Mouse (Mus musculus) embryonic fibroblast, embryonic 13.5 days (primary cell): Measurements from ENCODE around the gene Oprm1. TPM values are rescaled to one million over a fixed set of nuclear protein-coding genes. Genes with fewer than 3 reads are reported as not detected.
"Not testable (repeated sequence)": the region's sequence is repeated elsewhere in the genome, so short reads cannot be mapped to it uniquely, and the experiment has no call there.

Experiments used
- H3K27ac ChIP-seq: 2 replicates; pipeline ENCODE4 v1.5.1; 2012; ENCODE audit warnings: low read length, control low read depth, inconsistent platforms; ENCODE audit not compliant: insufficient read depth
- H3K4me1 ChIP-seq: 2 replicates; pipeline ENCODE4 v1.6.1; 2011; ENCODE audit warnings: low read length; ENCODE audit not compliant: control insufficient read depth, insufficient read depth
- H3K4me3 ChIP-seq: 2 replicates; pipeline ENCODE4 v1.5.1; 2011; ENCODE audit warnings: mild to moderate bottlenecking, control low read depth, low read length; ENCODE audit not compliant: insufficient read depth
- CTCF ChIP-seq: IDR thresholded peaks from 2 replicates; pipeline ENCODE4 v1.5.1; 2011; ENCODE audit warnings: mild to moderate bottlenecking, control low read depth, low read length, moderate library complexity, borderline replicate concordance; ENCODE audit not compliant: insufficient read depth
- POLR2A ChIP-seq: IDR thresholded peaks from 2 replicates; pipeline ENCODE4 v1.6.1; 2011; ENCODE audit warnings: low read depth, mild to moderate bottlenecking, control low read depth, low read length, moderate library complexity
- polyA plus RNA-seq: library from polyadenylated mRNA; stranded (reverse); fragments of >200 nt; gene quantifications from 2 replicates; pipeline ENCODE4 v1.2.4, GENCODE M21; 2011; ENCODE audit warnings: low read depth; ENCODE audit not compliant: missing spikeins, insufficient read length

Gene Oprm1
- polyA plus RNA-seq, 1 experiment = not detected

- TF ChIP-seq POLR2A = no peak
- TF ChIP-seq CTCF = no peak
- H3K27ac ChIP-seq = no peak overlapping the region
- no peaks in the 10 kb centered on the region for H3K4me1 ChIP-seq
- H3K4me3 ChIP-seq = no peak overlapping the region
Measured at GRCm38 (mm10) chr10:6988555-6988954, 230.2 kb downstream of the Oprm1 start.

- TF ChIP-seq POLR2A (no peak), CTCF (no peak)
- no peaks in the 10 kb centered on the region for H3K4me1 ChIP-seq
- H3K27ac ChIP-seq = no peak overlapping the region
- H3K4me3 ChIP-seq = no peak overlapping the region
Measured at GRCm38 (mm10) chr10:6996895-6997294, 238.6 kb downstream of the Oprm1 start.

- no peak overlapping the region for H3K4me3 ChIP-seq
- no peaks in the 10 kb centered on the region for H3K4me1 ChIP-seq
- no peak for TF ChIP-seq CTCF
- TF ChIP-seq POLR2A = no peak
- no peak overlapping the region for H3K27ac ChIP-seq
Measured at GRCm38 (mm10) chr10:6998576-6999250, 240.4 kb downstream of the Oprm1 start.

GRCm38 (mm10) chr10:6999355-6999754 lies 241.0 kb downstream of the Oprm1 start:
- TF ChIP-seq POLR2A = no peak
- TF ChIP-seq CTCF = no peak

DNA sequence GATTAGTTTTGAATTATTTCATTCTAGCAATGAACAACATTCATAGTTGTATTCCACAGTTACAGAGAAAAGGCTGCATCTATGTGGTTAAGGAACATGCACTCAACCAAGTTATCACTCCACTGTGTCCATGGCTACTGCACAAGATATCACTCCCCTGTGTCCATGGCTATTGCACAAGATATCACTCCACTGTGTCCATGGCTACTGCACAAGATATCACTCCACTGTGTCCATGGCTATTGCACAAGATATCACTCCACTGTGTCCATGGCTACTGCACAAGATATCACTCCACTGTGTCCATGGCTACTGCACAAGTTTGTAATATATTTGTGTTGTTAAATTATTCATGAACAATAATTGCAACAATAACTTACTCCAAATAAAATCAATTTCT lies 245.6 kb downstream of the Oprm1 start:
- H3K4me3 ChIP-seq, H3K27ac ChIP-seq, H3K4me1 ChIP-seq: not testable (repeated sequence)

More at GRCm38 (mm10) chr10:6999355-6999754, 241.0 kb downstream of the Oprm1 start:
- Histone ChIP-seq H3K4me3 (no peak overlapping the region), H3K27ac (no peak overlapping the region), H3K4me1 (no peaks in the 10 kb centered on the region)

GRCm38 (mm10) chr10:7004980-7005538 lies 246.8 kb downstream of the Oprm1 start:
- Histone ChIP-seq H3K27ac (no peak overlapping the region), H3K4me3 (no peak overlapping the region), H3K4me1 (no peaks in the 10 kb centered on the region)
- no peak for TF ChIP-seq CTCF
- TF ChIP-seq POLR2A = no peak

GRCm38 (mm10) chr10:7010543-7010942 lies 252.2 kb downstream of the Oprm1 start:
- Histone ChIP-seq H3K4me3 (no peak overlapping the region), H3K4me1 (no peaks in the 10 kb centered on the region), H3K27ac (no peak overlapping the region)
- TF ChIP-seq CTCF (no peak), POLR2A (no peak)

DNA sequence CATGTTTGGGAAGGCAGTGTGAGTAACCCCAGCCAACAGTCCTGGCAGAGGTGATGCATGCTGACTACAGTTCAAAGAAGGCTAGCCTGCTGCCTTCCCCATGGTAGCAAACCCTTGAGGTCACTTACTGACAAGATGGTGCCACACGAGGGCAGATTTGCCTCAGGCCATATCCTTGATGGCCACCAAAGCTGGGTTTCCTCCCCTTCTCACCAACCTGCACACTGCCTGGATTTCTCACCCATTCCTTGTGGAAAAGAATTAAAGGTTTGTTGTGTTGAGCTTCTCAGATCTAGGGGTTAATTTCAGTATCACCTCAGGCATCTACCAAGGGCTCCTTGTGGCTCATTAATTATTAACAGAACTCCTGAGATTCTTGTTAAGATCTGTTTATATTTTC lies 256.9 kb downstream of the Oprm1 start:
- Histone ChIP-seq H3K4me3 (no peak overlapping the region), H3K27ac (no peak overlapping the region), H3K4me1 (no peaks in the 10 kb centered on the region)
- TF ChIP-seq POLR2A = no peak
- no peak for TF ChIP-seq CTCF

DNA sequence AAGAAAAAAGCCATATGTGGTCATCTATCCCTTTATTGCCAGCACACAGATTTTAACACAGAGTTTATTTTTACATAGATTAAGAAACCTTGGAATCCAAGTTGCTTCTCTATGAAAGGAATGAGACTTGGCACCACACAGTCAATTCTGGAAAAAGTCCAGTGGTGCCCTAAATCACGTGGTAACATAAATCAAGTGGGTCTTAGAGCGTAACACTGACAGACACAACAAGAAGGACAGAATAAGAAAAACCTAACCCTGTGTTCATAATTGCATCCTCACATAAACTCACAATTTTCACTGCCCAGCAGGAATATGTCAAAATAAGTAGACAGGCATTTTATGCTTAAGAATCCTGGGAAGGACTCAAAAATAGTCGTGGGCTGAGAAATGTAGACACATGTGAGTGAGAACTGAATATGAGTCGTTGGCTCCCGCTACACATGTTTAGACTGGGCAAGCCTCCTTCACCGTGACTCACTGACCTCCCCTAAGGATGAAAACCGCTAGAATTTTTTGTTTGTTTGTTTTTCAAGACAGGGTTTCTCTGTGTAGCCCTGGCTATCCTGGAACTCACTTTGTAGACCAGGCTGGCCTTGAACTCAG lies 261.6 kb downstream of the Oprm1 start:
- TF ChIP-seq POLR2A (no peak), CTCF (no peak)
- peak overlapping the region; percentile 91 for H3K27ac ChIP-seq
- H3K4me3 ChIP-seq = no peak overlapping the region
- H3K4me1 ChIP-seq = no peaks in the 10 kb centered on the region

DNA sequence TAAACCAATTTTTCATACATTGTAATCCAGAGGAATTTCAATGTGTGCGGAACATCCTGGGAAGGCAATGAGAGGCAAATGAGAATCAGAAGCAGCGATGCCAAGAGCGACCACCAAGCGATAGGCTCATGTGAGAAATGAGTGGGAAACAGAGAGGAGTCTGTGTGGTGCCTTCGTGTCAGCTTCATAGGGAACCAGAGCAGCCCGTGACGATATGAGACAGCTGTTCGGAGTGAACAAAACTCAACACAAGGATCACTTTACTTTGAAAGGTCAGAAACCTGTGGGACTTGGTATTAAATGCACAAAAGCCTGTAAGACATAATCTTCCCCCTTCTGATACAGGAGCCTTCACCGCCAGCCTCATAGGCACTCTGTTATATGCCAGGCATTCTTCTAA lies 262.2 kb downstream of the Oprm1 start:
- Histone ChIP-seq H3K4me1 (no peaks in the 10 kb centered on the region), H3K27ac (no peak overlapping the region), H3K4me3 (no peak overlapping the region)
- TF ChIP-seq CTCF = no peak
- TF ChIP-seq POLR2A = no peak

GRCm38 (mm10) chr10:7025028-7025427 lies 266.7 kb downstream of the Oprm1 start:
- Histone ChIP-seq H3K27ac (no peak overlapping the region), H3K4me3 (no peak overlapping the region), H3K4me1 (no peaks in the 10 kb centered on the region)
- TF ChIP-seq CTCF = no peak
- TF ChIP-seq POLR2A = no peak
